Mouse (Mus musculus): ENCODE measurements around the gene Armc9. TPM values are rescaled to one million over a fixed set of nuclear protein-coding genes. Genes with fewer than 3 reads are reported as not detected.

The Armc9 gene
- polyA plus RNA-seq, 1 experiment from 2014 or later = 22.1 TPM

DNA sequence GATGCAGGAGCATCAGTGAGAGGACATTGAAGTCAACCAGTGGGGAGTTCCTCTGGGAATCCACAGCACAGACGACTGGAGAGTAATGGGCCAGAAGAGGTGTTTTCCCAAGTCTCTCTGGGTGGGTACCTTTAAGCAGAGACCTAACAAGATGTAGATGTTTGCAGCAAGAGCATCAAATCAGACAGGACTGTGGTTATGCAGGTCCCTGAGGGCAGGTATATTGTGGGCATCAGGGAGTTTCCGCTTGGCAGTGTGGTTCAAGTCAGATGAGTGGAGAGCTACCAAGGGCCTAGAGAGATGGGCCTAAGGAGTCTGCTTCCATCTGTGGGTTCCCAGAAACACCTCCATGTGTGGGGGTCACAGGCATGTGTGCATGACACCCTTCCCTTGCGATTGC lies 1.5 kb downstream of the Armc9 start:
- Histone ChIP-seq H3K4me1 (ENCODE audit: control insufficient read depth, insufficient read depth, low read length) (peaks cover 5% of the 10 kb centered on the region; the same call in 1 of the 2 replicates), H3K4me3 (ENCODE audit: low read depth, low read length) (no peak overlapping the region), H3K27ac (ENCODE audit: low read depth, low read length) (no peak overlapping the region), H3K4me2 (ENCODE audit: low read length) (no peak overlapping the region), H3K27me3 (replicated peaks; ENCODE audit: control insufficient read depth, insufficient read depth, low read length) (no peaks in the 10 kb centered on the region), H3K36me3 (ENCODE audit: control insufficient read depth, insufficient read depth, low read length) (peaks cover 23% of the 10 kb centered on the region), H3K9me3 (replicated peaks; ENCODE audit: control insufficient read depth, low read length) (no peaks in the 10 kb centered on the region), H3K9ac (ENCODE audit: low read length) (peak overlapping the region; percentile 83; the same call in 1 of the 2 replicates)
- 78% methylated on average over 3 of the region's 3 CpGs for WGBS
- ATAC-seq (no peak), DNase-seq (ENCODE audit: low spot score) (no peak)

DNA sequence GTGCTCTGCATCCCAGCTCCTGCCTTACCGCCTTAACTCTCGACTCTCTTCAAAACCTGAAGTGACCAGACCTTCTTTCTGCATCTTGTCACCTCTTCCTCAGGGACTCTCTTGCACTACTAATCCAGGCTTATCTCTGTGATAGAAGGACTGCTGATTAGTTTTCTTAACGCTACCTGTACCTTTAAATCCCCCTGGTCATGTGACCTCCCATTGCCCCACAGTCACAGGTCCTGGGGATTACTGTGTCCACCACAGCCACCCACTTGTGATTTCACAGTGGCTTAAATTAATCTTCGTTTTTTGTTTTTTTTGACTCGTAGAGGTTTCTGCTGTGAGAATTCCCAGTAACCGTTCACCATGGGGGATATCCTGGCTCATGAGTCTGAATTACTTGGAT lies 2.0 kb downstream of the Armc9 start:
- H3K4me1 ChIP-seq (ENCODE audit: control insufficient read depth, insufficient read depth, low read length) = peaks cover 5% of the 10 kb centered on the region; the same call in 1 of the 2 replicates
- H3K9ac ChIP-seq (ENCODE audit: low read length) = no peak overlapping the region
- H3K4me3 ChIP-seq (ENCODE audit: low read depth, low read length) = no peak overlapping the region
- ATAC-seq (no peak), DNase-seq (ENCODE audit: low spot score) (no peak)
- no peaks in the 10 kb centered on the region for H3K9me3 ChIP-seq (replicated peaks; ENCODE audit: control insufficient read depth, low read length)
- no peaks in the 10 kb centered on the region for H3K27me3 ChIP-seq (replicated peaks; ENCODE audit: control insufficient read depth, insufficient read depth, low read length)
- no peak overlapping the region for H3K27ac ChIP-seq (ENCODE audit: low read depth, low read length)
- peaks cover 29% of the 10 kb centered on the region for H3K36me3 ChIP-seq (ENCODE audit: control insufficient read depth, insufficient read depth, low read length)
- no peak overlapping the region for H3K4me2 ChIP-seq (ENCODE audit: low read length)
- 89% methylated on average over 6 of the region's 6 CpGs for WGBS

- Histone ChIP-seq H3K4me1 (ENCODE audit: control insufficient read depth, insufficient read depth, low read length) (peaks cover 4% of the 10 kb centered on the region; the same call in 1 of the 2 replicates), H3K4me3 (ENCODE audit: low read depth, low read length) (no peak overlapping the region), H3K9me3 (replicated peaks; ENCODE audit: control insufficient read depth, low read length) (no peaks in the 10 kb centered on the region), H3K36me3 (ENCODE audit: control insufficient read depth, insufficient read depth, low read length) (peaks cover 55% of the 10 kb centered on the region), H3K9ac (ENCODE audit: low read length) (no peak overlapping the region), H3K27ac (ENCODE audit: low read depth, low read length) (no peak overlapping the region), H3K4me2 (ENCODE audit: low read length) (no peak overlapping the region), H3K27me3 (replicated peaks; ENCODE audit: control insufficient read depth, insufficient read depth, low read length) (no peaks in the 10 kb centered on the region)
- 93% methylated on average over 6 of the region's 6 CpGs for WGBS
- no peak for DNase-seq (ENCODE audit: low spot score)
- ATAC-seq = no peak
These were observed 5.5 kb downstream of the Armc9 start for GRCm38 (mm10) chr1:86160059-86160458.

GRCm38 (mm10) chr1:86160479-86160878 lies 5.9 kb downstream of the Armc9 start:
- Histone ChIP-seq H3K9me3 (replicated peaks; ENCODE audit: control insufficient read depth, low read length) (no peaks in the 10 kb centered on the region), H3K27ac (ENCODE audit: low read depth, low read length) (no peak overlapping the region), H3K36me3 (ENCODE audit: control insufficient read depth, insufficient read depth, low read length) (peaks cover 59% of the 10 kb centered on the region), H3K9ac (ENCODE audit: low read length) (no peak overlapping the region), H3K4me2 (ENCODE audit: low read length) (no peak overlapping the region), H3K27me3 (replicated peaks; ENCODE audit: control insufficient read depth, insufficient read depth, low read length) (no peaks in the 10 kb centered on the region), H3K4me3 (ENCODE audit: low read depth, low read length) (no peak overlapping the region), H3K4me1 (ENCODE audit: control insufficient read depth, insufficient read depth, low read length) (no peaks in the 10 kb centered on the region; the same call in 1 of the 2 replicates)
- ATAC-seq = no peak
- WGBS = 93% methylated on average over 5 of the region's 5 CpGs
- DNase-seq (ENCODE audit: low spot score) = no peak

DNA sequence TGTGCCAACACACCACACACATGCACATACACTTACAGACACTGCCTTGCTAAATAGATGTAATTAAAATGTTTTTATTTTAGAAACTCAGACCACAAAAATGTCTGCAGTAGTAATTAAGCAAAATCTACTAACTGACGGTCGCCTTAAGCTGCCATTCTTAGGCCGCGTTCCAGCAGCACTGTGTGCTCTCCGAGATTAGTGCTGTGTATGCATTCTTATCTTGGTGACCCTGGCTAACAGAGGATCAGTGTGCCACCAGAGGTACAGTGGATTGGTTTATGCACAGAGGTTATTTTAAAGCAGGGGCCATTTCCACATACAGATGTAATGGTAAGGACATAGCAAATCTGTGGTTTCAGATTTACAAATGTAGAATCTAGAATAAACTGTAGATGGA lies 6.5 kb downstream of the Armc9 start:
- no peaks in the 10 kb centered on the region for H3K4me1 ChIP-seq (ENCODE audit: control insufficient read depth, insufficient read depth, low read length)
- peaks cover 65% of the 10 kb centered on the region for H3K36me3 ChIP-seq (ENCODE audit: control insufficient read depth, insufficient read depth, low read length)
- 94% methylated on average over 5 of the region's 5 CpGs for WGBS
- no peak overlapping the region for H3K9ac ChIP-seq (ENCODE audit: low read length)
- no peak overlapping the region for H3K4me2 ChIP-seq (ENCODE audit: low read length)
- H3K9me3 ChIP-seq (replicated peaks; ENCODE audit: control insufficient read depth, low read length) = no peaks in the 10 kb centered on the region
- DNase-seq (ENCODE audit: low spot score) (no peak), ATAC-seq (no peak)
- no peak overlapping the region for H3K27ac ChIP-seq (ENCODE audit: low read depth, low read length)
- no peaks in the 10 kb centered on the region for H3K27me3 ChIP-seq (replicated peaks; ENCODE audit: control insufficient read depth, insufficient read depth, low read length)
- no peak overlapping the region for H3K4me3 ChIP-seq (ENCODE audit: low read depth, low read length)

DNA sequence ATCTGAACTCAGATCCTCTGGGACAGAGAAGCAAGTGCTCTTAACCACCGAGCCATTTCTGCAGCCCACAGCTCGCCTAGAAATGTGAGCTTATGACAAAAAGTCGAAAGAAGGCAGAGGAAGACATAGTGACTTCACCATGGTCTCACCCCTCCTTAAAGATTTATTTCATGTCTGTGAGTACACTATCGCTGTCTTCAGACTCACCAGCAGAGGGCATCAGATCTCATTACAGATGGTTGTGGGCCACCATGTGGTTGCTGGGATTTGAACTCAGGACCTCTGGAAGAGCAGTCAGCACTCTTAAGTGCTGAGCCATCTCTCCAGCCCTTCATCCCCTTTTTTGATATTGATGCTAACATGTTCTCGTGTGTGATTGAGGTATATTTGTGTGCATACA lies 20.0 kb downstream of the Armc9 start:
- Histone ChIP-seq H3K9me3 (replicated peaks; ENCODE audit: control insufficient read depth, low read length) (no peaks in the 10 kb centered on the region), H3K4me3 (ENCODE audit: low read depth, low read length) (no peak overlapping the region), H3K27me3 (replicated peaks; ENCODE audit: control insufficient read depth, insufficient read depth, low read length) (no peaks in the 10 kb centered on the region), H3K4me1 (ENCODE audit: control insufficient read depth, insufficient read depth, low read length) (no peaks in the 10 kb centered on the region), H3K27ac (ENCODE audit: low read depth, low read length) (no peak overlapping the region), H3K9ac (ENCODE audit: low read length) (no peak overlapping the region), H3K4me2 (ENCODE audit: low read length) (no peak overlapping the region), H3K36me3 (ENCODE audit: control insufficient read depth, insufficient read depth, low read length) (peaks cover 53% of the 10 kb centered on the region)
- ATAC-seq (no peak), DNase-seq (ENCODE audit: low spot score) (no peak)
- 97% methylated on average over 5 of the region's 5 CpGs for WGBS

GRCm38 (mm10) chr1:86176066-86176465 lies 21.5 kb downstream of the Armc9 start:
- Histone ChIP-seq H3K4me1 (ENCODE audit: control insufficient read depth, insufficient read depth, low read length) (no peaks in the 10 kb centered on the region), H3K4me2 (ENCODE audit: low read length) (no peak overlapping the region), H3K36me3 (ENCODE audit: control insufficient read depth, insufficient read depth, low read length) (peaks cover 50% of the 10 kb centered on the region), H3K4me3 (ENCODE audit: low read depth, low read length) (no peak overlapping the region), H3K27me3 (replicated peaks; ENCODE audit: control insufficient read depth, insufficient read depth, low read length) (no peaks in the 10 kb centered on the region), H3K9ac (ENCODE audit: low read length) (no peak overlapping the region), H3K27ac (ENCODE audit: low read depth, low read length) (no peak overlapping the region), H3K9me3 (replicated peaks; ENCODE audit: control insufficient read depth, low read length) (no peaks in the 10 kb centered on the region)
- WGBS = 87% methylated on average over 2 of the region's 2 CpGs
- DNase-seq (ENCODE audit: low spot score) (no peak), ATAC-seq (no peak)

DNA sequence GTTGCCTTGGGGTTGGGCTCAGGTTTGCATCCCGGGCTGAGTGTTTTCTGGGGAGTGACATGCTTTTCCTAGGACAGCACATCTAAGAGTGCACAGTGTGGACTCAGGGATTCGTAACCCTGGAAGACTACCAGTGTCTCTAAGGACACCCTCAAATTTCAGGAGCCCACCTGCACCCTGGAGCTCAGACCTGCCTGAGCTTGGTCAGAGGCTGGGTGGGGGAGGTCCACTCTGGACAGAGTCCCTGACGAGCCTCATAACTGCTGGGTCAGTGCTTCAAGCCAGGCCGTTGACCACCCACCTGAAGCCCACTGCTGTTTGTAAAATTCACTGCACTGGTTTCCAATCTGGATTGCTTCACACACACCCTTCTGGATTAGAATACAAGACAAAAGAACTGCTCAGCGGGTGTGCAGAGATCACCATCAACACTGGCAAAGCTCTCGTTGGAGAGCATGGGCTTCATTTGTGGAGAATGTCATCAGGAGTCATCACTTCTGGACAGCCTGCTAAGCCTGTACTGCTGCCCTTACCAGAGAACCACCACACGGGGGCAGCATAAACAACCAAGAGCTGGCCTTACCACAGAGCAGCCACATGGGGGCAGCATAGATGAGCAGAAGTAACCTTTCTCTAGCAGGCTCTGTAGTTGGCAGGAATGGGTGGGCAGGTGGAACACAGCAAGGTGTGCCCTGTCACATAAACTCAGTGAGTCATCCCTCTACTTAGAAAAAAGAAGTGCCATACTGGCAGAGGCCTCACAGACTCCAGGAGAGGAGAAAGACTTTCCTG lies 24.1 kb downstream of the Armc9 start:
- peak; percentile 82 for ATAC-seq
- no peak overlapping the region for H3K4me3 ChIP-seq (ENCODE audit: low read depth, low read length)
- peaks cover 31% of the 10 kb centered on the region for H3K36me3 ChIP-seq (ENCODE audit: control insufficient read depth, insufficient read depth, low read length)
- WGBS = 47% methylated on average over 7 of the region's 7 CpGs
- no peaks in the 10 kb centered on the region for H3K27me3 ChIP-seq (replicated peaks; ENCODE audit: control insufficient read depth, insufficient read depth, low read length)
- H3K9ac ChIP-seq (ENCODE audit: low read length) = no peak overlapping the region
- no peak overlapping the region for H3K27ac ChIP-seq (ENCODE audit: low read depth, low read length)
- H3K9me3 ChIP-seq (replicated peaks; ENCODE audit: control insufficient read depth, low read length) = no peaks in the 10 kb centered on the region
- H3K4me1 ChIP-seq (ENCODE audit: control insufficient read depth, insufficient read depth, low read length) = no peaks in the 10 kb centered on the region
- no peak overlapping the region for H3K4me2 ChIP-seq (ENCODE audit: low read length)
- DNase-seq (ENCODE audit: low spot score) = peak; percentile 80

GRCm38 (mm10) chr1:86182004-86182709 lies 27.6 kb downstream of the Armc9 start:
- H3K4me2 ChIP-seq (ENCODE audit: low read length) = no peak overlapping the region
- H3K36me3 ChIP-seq (ENCODE audit: control insufficient read depth, insufficient read depth, low read length) = peaks cover 15% of the 10 kb centered on the region; the same call in 1 of the 2 replicates
- DNase-seq (ENCODE audit: low spot score) = no peak
- no peak overlapping the region for H3K4me3 ChIP-seq (ENCODE audit: low read depth, low read length)
- no peaks in the 10 kb centered on the region for H3K27me3 ChIP-seq (replicated peaks; ENCODE audit: control insufficient read depth, insufficient read depth, low read length)
- H3K9me3 ChIP-seq (replicated peaks; ENCODE audit: control insufficient read depth, low read length) = no peaks in the 10 kb centered on the region
- WGBS = 81% methylated on average over 5 of the region's 5 CpGs
- H3K27ac ChIP-seq (ENCODE audit: low read depth, low read length) = no peak overlapping the region
- no peaks in the 10 kb centered on the region for H3K4me1 ChIP-seq (ENCODE audit: control insufficient read depth, insufficient read depth, low read length)
- H3K9ac ChIP-seq (ENCODE audit: low read length) = no peak overlapping the region
- ATAC-seq = no peak

All from forebrain, embryonic 14.5 days (tissue).